Mouse (Mus musculus) G1E (cell line): ENCODE results near the gene Lrp8.

Experiments
- CTCF ChIP-seq: IDR thresholded peaks from 2 replicates; pipeline ENCODE4 v1.5.1; 2012; ENCODE audit warnings: low read depth, low read length, inconsistent platforms, mixed read lengths
- GATA1 ChIP-seq: IDR thresholded peaks from 2 replicates; pipeline ENCODE4 v1.6.1; 2012; ENCODE audit warnings: borderline replicate concordance, low read length, inconsistent platforms, mixed read lengths

DNA sequence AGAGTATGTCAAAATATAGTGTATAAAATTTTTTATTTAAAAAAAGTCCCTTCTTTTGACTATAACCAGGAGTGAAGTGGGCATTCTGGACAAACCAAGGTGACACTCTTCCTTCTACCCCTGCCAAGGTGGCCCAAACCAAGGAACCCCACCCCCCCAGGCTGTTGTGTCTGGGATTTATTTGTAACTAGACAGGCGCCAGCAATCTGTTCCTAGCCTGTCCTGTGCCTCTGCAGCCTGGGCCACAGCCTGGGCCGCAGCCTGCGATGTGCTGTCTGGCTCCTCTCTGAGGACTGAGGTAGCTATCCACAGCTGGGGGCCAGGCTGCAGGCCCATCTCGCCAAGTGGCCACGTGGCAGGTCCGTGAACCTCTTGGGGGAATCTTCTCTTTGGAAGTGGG, 10.3 kb downstream of the Lrp8 start:
- no peak for TF ChIP-seq CTCF
- no peak for TF ChIP-seq GATA1
